Mouse (Mus musculus) lung, embryonic 16.5 days (tissue): ENCODE results near the gene Gtf3c5. TPM values are rescaled to one million over a fixed set of nuclear protein-coding genes. Genes with fewer than 3 reads are reported as not detected.
A peak's percentile ranks its signal among the peaks of the same experiment; 100 is the strongest.

Experiments
- ATAC-seq: fragments of 200-750 bp; cut with Nextera tagmentation; 2 replicates; pipeline ENCODE4 v1.8.0; 2017; ENCODE audit warnings: low read depth, mild to moderate bottlenecking, moderate library complexity
- H3K27ac ChIP-seq: fragments of 300-500 bp; sonication (generic); 2 replicates; pipeline ENCODE4 v1.5.1; 2014; ENCODE audit warnings: mild to moderate bottlenecking, control low read depth, low read length
- H3K27me3 ChIP-seq: fragments of 300-500 bp; sonication (generic); 2 replicates; pipeline ENCODE4 v1.6.1; 2014; ENCODE audit warnings: low read depth, low read length, mixed read lengths; ENCODE audit not compliant: control insufficient read depth, insufficient read depth
- H3K36me3 ChIP-seq: fragments of 300-500 bp; sonication (generic); 2 replicates; pipeline ENCODE4 v1.6.1; 2014; ENCODE audit warnings: low read length; ENCODE audit not compliant: control insufficient read depth, insufficient read depth
- H3K4me1 ChIP-seq: fragments of 300-500 bp; sonication (generic); replicated peaks from 2 replicates; pipeline ENCODE4 v1.6.1; 2014; ENCODE audit warnings: low read length, mixed read lengths; ENCODE audit not compliant: control insufficient read depth, insufficient read depth
- H3K4me2 ChIP-seq: fragments of 300-500 bp; sonication (generic); 2 replicates; pipeline ENCODE4 v1.6.1; 2014; ENCODE audit warnings: low read depth, low read length, control low read depth
- H3K4me3 ChIP-seq: fragments of 300-500 bp; sonication (generic); 2 replicates; pipeline ENCODE4 v1.5.1; 2014; ENCODE audit warnings: mild to moderate bottlenecking, low read length, control low read depth
- H3K9ac ChIP-seq: fragments of 300-500 bp; sonication (generic); 2 replicates; pipeline ENCODE4 v1.6.1; 2014; ENCODE audit warnings: low read length, control low read depth
- H3K9me3 ChIP-seq: fragments of 300-500 bp; sonication (generic); 2 replicates; pipeline ENCODE4 v1.6.1; 2016; ENCODE audit warnings: low read length; ENCODE audit not compliant: control insufficient read depth
- WGBS: fragments of 180-500 bp; shearing (Covaris S2); extraction: QIAGEN DNeasy Blood & Tissue Kit; methylation state at CpG from one replicate; pipeline ENCODE4 v1.1.7; 2014; 5-methylcytosine and 5-hydroxymethylcytosine counted together
- polyA plus RNA-seq: library from polyadenylated mRNA; unstranded; fragments of >200 nt; fragmentation: Nextera tagmentation; extraction: Ambion mirVana; gene quantifications from 2 replicates; pipeline ENCODE4 v1.2.1, GENCODE M21; 2015

The Gtf3c5 gene
- polyA plus RNA-seq, 1 experiment from 2014 or later, result 45.0 TPM

- Histone ChIP-seq H3K4me2 (no peak overlapping the region), H3K4me1 (peaks cover 42% of the 10 kb centered on the region), H3K4me3 (no peak overlapping the region), H3K9ac (peak overlapping the region; percentile 49; the same call in 1 of the 2 replicates), H3K27me3 (no peaks in the 10 kb centered on the region), H3K9me3 (no peaks in the 10 kb centered on the region), H3K36me3 (peaks cover 9% of the 10 kb centered on the region), H3K27ac (peak overlapping the region; percentile 37)
- WGBS, result 93% methylated on average over 2 of the region's 2 CpGs
- no peak for ATAC-seq
Observed at GRCm38 (mm10) chr2:28539949-28540348, 43.6 kb downstream of the Gtf3c5 start.

- Histone ChIP-seq H3K4me2 (peak overlapping the region; percentile 17; the same call in 1 of the 2 replicates), H3K27ac (peak overlapping the region; percentile 37), H3K9ac (peak overlapping the region; percentile 49), H3K36me3 (peaks cover 9% of the 10 kb centered on the region), H3K9me3 (no peaks in the 10 kb centered on the region), H3K27me3 (no peaks in the 10 kb centered on the region), H3K4me1 (peaks cover 49% of the 10 kb centered on the region), H3K4me3 (no peak overlapping the region)
- ATAC-seq, result peak; percentile 68
- 38% methylated on average over 7 of the region's 7 CpGs for WGBS
Observed at GRCm38 (mm10) chr2:28539206-28539605, 44.3 kb downstream of the Gtf3c5 start.

GRCm38 (mm10) chr2:28538817-28539128 lies 44.8 kb downstream of the Gtf3c5 start:
- no peak for ATAC-seq
- WGBS, result 50% methylated on average over 1 of the region's 1 CpGs
- H3K9ac ChIP-seq, result no peak overlapping the region; the same call in 1 of the 2 replicates

GRCm38 (mm10) chr2:28537995-28538816 lies 45.3 kb downstream of the Gtf3c5 start:
- no peak overlapping the region for H3K4me2 ChIP-seq

More at GRCm38 (mm10) chr2:28538817-28539128, 44.8 kb downstream of the Gtf3c5 start:
- Histone ChIP-seq H3K9me3 (no peaks in the 10 kb centered on the region), H3K4me3 (no peak overlapping the region), H3K27ac (peak overlapping the region; percentile 37), H3K4me2 (no peak overlapping the region), H3K27me3 (no peaks in the 10 kb centered on the region), H3K4me1 (peaks cover 53% of the 10 kb centered on the region), H3K36me3 (peaks cover 8% of the 10 kb centered on the region)

GRCm38 (mm10) chr2:28537634-28537920 lies 46.0 kb downstream of the Gtf3c5 start:
- H3K27me3 ChIP-seq, result no peaks in the 10 kb centered on the region
- WGBS, result 31% methylated on average over 4 of the region's 4 CpGs
- no peak overlapping the region for H3K4me3 ChIP-seq
- no peak overlapping the region for H3K4me2 ChIP-seq
- H3K27ac ChIP-seq, result no peak overlapping the region
- peaks cover 61% of the 10 kb centered on the region for H3K4me1 ChIP-seq
- no peaks in the 10 kb centered on the region for H3K9me3 ChIP-seq
- peaks cover 5% of the 10 kb centered on the region for H3K36me3 ChIP-seq
- no peak overlapping the region; the same call in 1 of the 2 replicates for H3K9ac ChIP-seq
- ATAC-seq, result no peak

More at GRCm38 (mm10) chr2:28537995-28538816, 45.3 kb downstream of the Gtf3c5 start:
- WGBS, result 70% methylated on average over 8 of the region's 8 CpGs
- ATAC-seq, result no peak
- H3K9me3 ChIP-seq, result no peaks in the 10 kb centered on the region
- no peaks in the 10 kb centered on the region for H3K27me3 ChIP-seq
- no peak overlapping the region for H3K9ac ChIP-seq
- no peak overlapping the region for H3K4me3 ChIP-seq
- peaks cover 5% of the 10 kb centered on the region for H3K36me3 ChIP-seq
- H3K27ac ChIP-seq, result no peak overlapping the region; the same call in 1 of the 2 replicates
- H3K4me1 ChIP-seq, result peaks cover 55% of the 10 kb centered on the region

GRCm38 (mm10) chr2:28536766-28537633 lies 46.6 kb downstream of the Gtf3c5 start:
- Histone ChIP-seq H3K27ac (peak overlapping the region; percentile 9; the same call in 1 of the 2 replicates), H3K27me3 (no peaks in the 10 kb centered on the region), H3K4me2 (no peak overlapping the region), H3K4me1 (peaks cover 64% of the 10 kb centered on the region), H3K4me3 (no peak overlapping the region), H3K9ac (no peak overlapping the region; the same call in 1 of the 2 replicates), H3K36me3 (no peaks in the 10 kb centered on the region; the same call in 1 of the 2 replicates), H3K9me3 (no peaks in the 10 kb centered on the region)
- ATAC-seq, result no peak
- 64% methylated on average over 11 of the region's 11 CpGs for WGBS

- H3K9me3 ChIP-seq, result no peaks in the 10 kb centered on the region
- peaks cover 64% of the 10 kb centered on the region for H3K4me1 ChIP-seq
- H3K9ac ChIP-seq, result no peak overlapping the region
- no peaks in the 10 kb centered on the region for H3K27me3 ChIP-seq
- peak; percentile 15; the same call in 1 of the 2 replicates for ATAC-seq
- H3K4me2 ChIP-seq, result no peak overlapping the region
- H3K27ac ChIP-seq, result peak overlapping the region; percentile 76
- no peak overlapping the region for H3K4me3 ChIP-seq
- no peaks in the 10 kb centered on the region for H3K36me3 ChIP-seq
- WGBS, result 26% methylated on average over 4 of the region's 4 CpGs
Observed at GRCm38 (mm10) chr2:28536166-28536565, 47.4 kb downstream of the Gtf3c5 start.

- 40% methylated on average over 7 of the region's 7 CpGs for WGBS
- H3K9me3 ChIP-seq, result no peaks in the 10 kb centered on the region
- H3K4me3 ChIP-seq, result no peak overlapping the region
- no peak for ATAC-seq
- H3K27ac ChIP-seq, result peak overlapping the region; percentile 76
- H3K9ac ChIP-seq, result peak overlapping the region; percentile 77; the same call in 1 of the 2 replicates
- H3K27me3 ChIP-seq, result no peaks in the 10 kb centered on the region
- peaks cover 64% of the 10 kb centered on the region for H3K4me1 ChIP-seq
- no peaks in the 10 kb centered on the region for H3K36me3 ChIP-seq
- H3K4me2 ChIP-seq, result peak overlapping the region; percentile 77
Observed at GRCm38 (mm10) chr2:28535650-28536049, 47.9 kb downstream of the Gtf3c5 start.

- Histone ChIP-seq H3K9ac (peak overlapping the region; percentile 77), H3K4me3 (peak overlapping the region; percentile 76), H3K36me3 (no peaks in the 10 kb centered on the region), H3K27me3 (no peaks in the 10 kb centered on the region), H3K9me3 (no peaks in the 10 kb centered on the region), H3K27ac (peak overlapping the region; percentile 76), H3K4me1 (peaks cover 64% of the 10 kb centered on the region), H3K4me2 (peak overlapping the region; percentile 77)
- WGBS, result 36% methylated on average over 4 of the region's 4 CpGs
- no peak for ATAC-seq
Observed at GRCm38 (mm10) chr2:28535263-28535540, 48.3 kb downstream of the Gtf3c5 start.
